Mouse (Mus musculus) heart, postnatal 0 days (tissue): ENCODE measurements at regions not wholly inside any gene's neighbourhood (a gene's known extent, or its start where the extent isn't known, plus 50 kb on each side); places are given as distances from the start of the nearest gene placed in this dataset.
"Not testable (repeated sequence)": the region's sequence is repeated elsewhere in the genome, so short reads cannot be mapped to it uniquely, and the experiment has no call there.

Experiments
- ATAC-seq: fragments of 200-750 bp; cut with Nextera tagmentation; 2 replicates; pipeline ENCODE4 v1.8.0; 2017; ENCODE audit warnings: low read depth, moderate number of reproducible peaks, moderate library complexity; ENCODE audit not compliant: insufficient read depth
- DNase-seq: peaks from one replicate; pipeline ENCODE4 v3.0.0-alpha.2; 2016; ENCODE audit warnings: low spot score
- H3K27ac ChIP-seq: fragments of 300-500 bp; sonication (generic); 2 replicates; pipeline ENCODE4 v1.5.1; 2014; ENCODE audit warnings: low read depth, mild to moderate bottlenecking
- H3K27me3 ChIP-seq: fragments of 300-500 bp; sonication (generic); 2 replicates; pipeline ENCODE4 v1.6.1; 2014; ENCODE audit warnings: low read length, mixed read lengths; ENCODE audit not compliant: control insufficient read depth, insufficient read depth
- H3K36me3 ChIP-seq: fragments of 300-500 bp; sonication (generic); replicated peaks from 2 replicates; pipeline ENCODE4 v1.6.1; 2014; ENCODE audit warnings: low read length, mixed read lengths; ENCODE audit not compliant: control insufficient read depth, insufficient read depth
- H3K4me1 ChIP-seq: fragments of 300-500 bp; sonication (generic); 2 replicates; pipeline ENCODE4 v1.6.1; 2014; ENCODE audit warnings: antibody characterized with exemption; ENCODE audit not compliant: control insufficient read depth, insufficient read depth
- H3K4me2 ChIP-seq: fragments of 300-500 bp; sonication (generic); 2 replicates; pipeline ENCODE4 v1.6.1; 2014; ENCODE audit warnings: low read depth, mild to moderate bottlenecking, low read length, moderate library complexity
- H3K4me3 ChIP-seq: fragments of 300-500 bp; sonication (generic); 2 replicates; pipeline ENCODE4 v1.5.1; 2014; ENCODE audit warnings: low read depth, low read length
- H3K9ac ChIP-seq: fragments of 300-500 bp; sonication (generic); replicated peaks from 2 replicates; pipeline ENCODE4 v1.6.1; 2014; ENCODE audit warnings: low read depth, low read length, mixed read lengths
- H3K9me3 ChIP-seq: fragments of 300-500 bp; sonication (generic); replicated peaks from 2 replicates; pipeline ENCODE4 v1.6.1; 2016; ENCODE audit warnings: low read length; ENCODE audit not compliant: control insufficient read depth
- CTCF ChIP-seq: IDR thresholded peaks from 2 replicates; pipeline ENCODE4 v1.5.1; 2016; ENCODE audit warnings: antibody characterized with exemption, control low read depth, low read depth
- EP300 ChIP-seq: IDR thresholded peaks from 2 replicates; pipeline ENCODE4 v1.6.1; 2016; ENCODE audit warnings: antibody characterized with exemption, low read depth
- WGBS: fragments of 180-500 bp; shearing (Covaris S2); extraction: QIAGEN DNeasy Blood & Tissue Kit; methylation state at CpG from one replicate; pipeline ENCODE4 v1.1.7; 2014; 5-methylcytosine and 5-hydroxymethylcytosine counted together

- DNase-seq: no peak
- no peak for TF ChIP-seq CTCF
- TF ChIP-seq EP300: no peak
- no peak for ATAC-seq
- no peaks in the 10 kb centered on the region for H3K36me3 ChIP-seq
- no peak overlapping the region for H3K9ac ChIP-seq
- no peaks in the 10 kb centered on the region for H3K27me3 ChIP-seq
- no peak overlapping the region for H3K4me3 ChIP-seq
- H3K4me2 ChIP-seq: no peak overlapping the region
- no peaks in the 10 kb centered on the region for H3K9me3 ChIP-seq
- H3K27ac ChIP-seq: no peak overlapping the region
- WGBS: 70% methylated on average over 1 of the region's 1 CpGs
- no peaks in the 10 kb centered on the region for H3K4me1 ChIP-seq
Measured at GRCm38 (mm10) chr3:117191903-117192302, 168.8 kb downstream of the Plppr4 start.

- H3K4me3 ChIP-seq: no peak overlapping the region
- WGBS: 60% methylated on average over 3 of the region's 3 CpGs
Measured at GRCm38 (mm10) chr3:117188782-117189500, 171.7 kb downstream of the Plppr4 start.

GRCm38 (mm10) chr3:117183654-117184184 is 177.0 kb downstream of the Plppr4 start:
- no peak overlapping the region for H3K27ac ChIP-seq
- ATAC-seq (no peak), DNase-seq (no peak)
- no peaks in the 10 kb centered on the region for H3K9me3 ChIP-seq
- no peaks in the 10 kb centered on the region for H3K27me3 ChIP-seq
- no peak overlapping the region for H3K4me3 ChIP-seq
- H3K9ac ChIP-seq: no peak overlapping the region
- WGBS: 92% methylated on average over 4 of the region's 4 CpGs
- H3K4me2 ChIP-seq: no peak overlapping the region
- no peaks in the 10 kb centered on the region for H3K36me3 ChIP-seq
- TF ChIP-seq CTCF (no peak), EP300 (no peak)
- no peaks in the 10 kb centered on the region for H3K4me1 ChIP-seq

More at GRCm38 (mm10) chr3:117188782-117189500, 171.7 kb downstream of the Plppr4 start:
- DNase-seq: no peak
- no peak overlapping the region for H3K27ac ChIP-seq
- no peak for TF ChIP-seq CTCF
- no peak for TF ChIP-seq EP300
- H3K9me3 ChIP-seq: no peaks in the 10 kb centered on the region
- H3K9ac ChIP-seq: no peak overlapping the region
- no peaks in the 10 kb centered on the region for H3K36me3 ChIP-seq
- no peaks in the 10 kb centered on the region for H3K4me1 ChIP-seq
- no peaks in the 10 kb centered on the region for H3K27me3 ChIP-seq
- ATAC-seq: no peak
- H3K4me2 ChIP-seq: no peak overlapping the region

GRCm38 (mm10) chr3:117169740-117170139 is 190.9 kb downstream of the Plppr4 start:
- no peak for ATAC-seq
- no peaks in the 10 kb centered on the region for H3K4me1 ChIP-seq

GRCm38 (mm10) chr3:117163046-117163445 is 194.3 kb upstream of the Palmd start:
- Histone ChIP-seq H3K4me2 (no peak overlapping the region), H3K9me3 (no peaks in the 10 kb centered on the region), H3K4me3 (no peak overlapping the region), H3K27ac (peak overlapping the region; percentile 22; the same call in 1 of the 2 replicates), H3K36me3 (no peaks in the 10 kb centered on the region), H3K4me1 (no peaks in the 10 kb centered on the region), H3K9ac (no peak overlapping the region), H3K27me3 (no peaks in the 10 kb centered on the region)
- 9% methylated on average over 1 of the region's 1 CpGs for WGBS
- DNase-seq: peak; percentile 6
- TF ChIP-seq CTCF (no peak), EP300 (no peak)
- ATAC-seq: 0 out of 2 replicates have a peak, but pooled peaks have one; percentile 33

More at GRCm38 (mm10) chr3:117169740-117170139, 190.9 kb downstream of the Plppr4 start:
- WGBS: 66% methylated on average over 2 of the region's 2 CpGs
- no peak overlapping the region for H3K4me3 ChIP-seq
- H3K27me3 ChIP-seq: no peaks in the 10 kb centered on the region
- H3K4me2 ChIP-seq: no peak overlapping the region
- H3K36me3 ChIP-seq: no peaks in the 10 kb centered on the region
- no peak overlapping the region for H3K27ac ChIP-seq
- no peaks in the 10 kb centered on the region for H3K9me3 ChIP-seq
- TF ChIP-seq CTCF (no peak), EP300 (no peak)
- no peak for DNase-seq
- no peak overlapping the region for H3K9ac ChIP-seq

GRCm38 (mm10) chr3:117160689-117161088 is 191.9 kb upstream of the Palmd start:
- DNase-seq, ATAC-seq, H3K27ac ChIP-seq, H3K9ac ChIP-seq, H3K9me3 ChIP-seq, H3K36me3 ChIP-seq, H3K4me1 ChIP-seq, H3K4me2 ChIP-seq, H3K4me3 ChIP-seq, H3K27me3 ChIP-seq: not testable (repeated sequence)
- 80% methylated on average over 3 of the region's 3 CpGs for WGBS
